Mouse (Mus musculus) heart, adult 2 months (tissue): ENCODE measurements at regions not wholly inside any gene's neighbourhood (a gene's known extent, or its start where the extent isn't known, plus 50 kb on each side); places are given as distances from the start of the nearest gene placed in this dataset.

Source experiments
- DNase-seq, 2 experiments: peaks; one replicate each; pipeline ENCODE4 v3.0.0; 2021
- H3K27ac ChIP-seq: fragments of 200-600 bp; 2 replicates; pipeline ENCODE4 v1.8.1; 2022
- H3K27me3 ChIP-seq: fragments of 200-500 bp; 2 replicates; pipeline ENCODE4 v1.6.1; 2012; ENCODE audit warnings: mild to moderate bottlenecking, low read length, inconsistent platforms, mixed read lengths; ENCODE audit not compliant: control insufficient read depth, insufficient read depth
- H3K36me3 ChIP-seq: fragments of 200-500 bp; 2 replicates; pipeline ENCODE4 v1.6.1; 2012; ENCODE audit warnings: low read length, inconsistent platforms; ENCODE audit not compliant: control insufficient read depth, insufficient read depth
- H3K4me1 ChIP-seq: fragments of 200-500 bp; 2 replicates; pipeline ENCODE4 v1.6.1; 2011; ENCODE audit warnings: low read length; ENCODE audit not compliant: control insufficient read depth, insufficient read depth
- H3K4me3 ChIP-seq: fragments of 200-600 bp; 2 replicates; pipeline ENCODE4 v1.8.1; 2022
- H3K79me2 ChIP-seq: fragments of 200-500 bp; replicated peaks from 2 replicates; pipeline ENCODE4 v1.6.1; 2012; ENCODE audit warnings: mild to moderate bottlenecking, inconsistent platforms, low read length, moderate library complexity, mixed read lengths; ENCODE audit not compliant: control insufficient read depth, insufficient read depth
- H3K9ac ChIP-seq: fragments of 200-500 bp; 2 replicates; pipeline ENCODE4 v1.6.1; 2012; ENCODE audit warnings: low read depth, mild to moderate bottlenecking, control low read depth, inconsistent platforms, low read length, mixed read lengths
- CTCF ChIP-seq: fragments of 200-600 bp; IDR thresholded peaks from 2 replicates; pipeline ENCODE4 v1.8.1; 2022; ENCODE audit warnings: antibody characterized with exemption, mild to moderate bottlenecking, moderate library complexity
- EP300 ChIP-seq: fragments of 200-500 bp; IDR thresholded peaks from 2 replicates; pipeline ENCODE4 v1.6.1; 2011; ENCODE audit warnings: low read depth, low read length, control low read depth; ENCODE audit not compliant: insufficient read depth
- POLR2A ChIP-seq: fragments of 200-500 bp; IDR thresholded peaks from 2 replicates; pipeline ENCODE4 v1.6.1; 2011; ENCODE audit warnings: mild to moderate bottlenecking, low read depth, low read length, control low read depth; ENCODE audit not compliant: insufficient read depth
- WGBS: fragments of 180-500 bp; shearing (Covaris S2); methylation state at CpG from one replicate; pipeline ENCODE4 v1.1.7; 2018; 5-methylcytosine and 5-hydroxymethylcytosine counted together
- intact Hi-C: fragments of 180-260 bp; cut with DNase I; formaldehyde crosslinking; loops from one replicate; pipeline ENCODE4 v1.15.1; 2025

DNA sequence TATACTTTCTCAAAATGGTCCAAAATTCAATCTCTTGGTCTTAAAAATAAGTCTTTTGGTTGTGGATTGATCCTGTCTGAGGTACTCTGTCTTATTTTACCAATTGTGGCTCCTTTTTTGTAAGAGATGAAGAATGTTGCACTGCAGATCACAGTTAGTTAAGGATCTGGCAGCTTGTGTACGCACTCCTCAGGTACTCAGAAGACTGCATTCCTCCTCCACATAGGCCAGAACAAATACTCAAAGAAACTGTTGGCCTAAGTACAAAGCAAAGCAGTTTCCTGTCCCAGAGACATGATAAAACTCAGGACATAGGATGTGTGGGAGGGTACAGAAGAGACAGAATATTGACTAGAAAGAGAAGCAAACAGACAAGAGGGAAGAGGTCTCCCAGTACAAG lies 155.4 kb downstream of the Atp6ap1l start:
- TF ChIP-seq POLR2A (no peak), EP300 (no peak), CTCF (no peak)
- no peaks in the 10 kb centered on the region for H3K36me3 ChIP-seq
- no peak overlapping the region for H3K27ac ChIP-seq
- no peaks in the 10 kb centered on the region for H3K79me2 ChIP-seq
- WGBS = 33% methylated on average over 1 of the region's 1 CpGs
- H3K9ac ChIP-seq = no peak overlapping the region
- no peaks in the 10 kb centered on the region for H3K27me3 ChIP-seq
- peaks cover 2% of the 10 kb centered on the region for H3K4me1 ChIP-seq
- no peak for DNase-seq
- H3K4me3 ChIP-seq = no peak overlapping the region
- intact Hi-C loops = no loop called here

DNA sequence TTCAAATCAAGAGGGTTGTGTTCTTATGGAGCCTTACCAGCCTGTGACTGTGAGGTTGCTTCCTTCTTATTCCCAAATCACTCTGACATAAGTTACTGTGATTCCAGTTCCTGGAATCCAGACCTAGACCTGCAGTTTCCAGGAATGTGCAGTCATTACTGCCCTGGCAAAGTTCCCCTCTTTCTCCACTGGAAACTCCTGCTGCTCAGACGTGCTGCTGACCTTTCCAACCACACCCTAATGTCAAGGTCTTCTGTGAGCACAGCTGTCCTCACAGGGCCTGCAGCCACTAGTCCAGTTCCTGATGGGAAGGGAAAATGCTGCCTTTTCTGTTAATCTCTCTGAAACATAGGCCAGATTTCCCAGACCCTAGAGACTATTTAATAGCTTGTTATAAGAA lies 160.1 kb downstream of the Atp6ap1l start:
- TF ChIP-seq CTCF = no peak
- TF ChIP-seq EP300 = no peak
- no peak for TF ChIP-seq POLR2A
- Histone ChIP-seq H3K9ac (no peak overlapping the region), H3K4me1 (peaks cover 2% of the 10 kb centered on the region), H3K79me2 (no peaks in the 10 kb centered on the region), H3K27ac (no peak overlapping the region; the same call in 1 of the 2 replicates), H3K36me3 (no peaks in the 10 kb centered on the region), H3K4me3 (no peak overlapping the region), H3K27me3 (no peaks in the 10 kb centered on the region)
- intact Hi-C loops = no loop called here
- DNase-seq = peak in 1 of 2 experiments; percentile 12
- 6% methylated on average over 1 of the region's 1 CpGs for WGBS

DNA sequence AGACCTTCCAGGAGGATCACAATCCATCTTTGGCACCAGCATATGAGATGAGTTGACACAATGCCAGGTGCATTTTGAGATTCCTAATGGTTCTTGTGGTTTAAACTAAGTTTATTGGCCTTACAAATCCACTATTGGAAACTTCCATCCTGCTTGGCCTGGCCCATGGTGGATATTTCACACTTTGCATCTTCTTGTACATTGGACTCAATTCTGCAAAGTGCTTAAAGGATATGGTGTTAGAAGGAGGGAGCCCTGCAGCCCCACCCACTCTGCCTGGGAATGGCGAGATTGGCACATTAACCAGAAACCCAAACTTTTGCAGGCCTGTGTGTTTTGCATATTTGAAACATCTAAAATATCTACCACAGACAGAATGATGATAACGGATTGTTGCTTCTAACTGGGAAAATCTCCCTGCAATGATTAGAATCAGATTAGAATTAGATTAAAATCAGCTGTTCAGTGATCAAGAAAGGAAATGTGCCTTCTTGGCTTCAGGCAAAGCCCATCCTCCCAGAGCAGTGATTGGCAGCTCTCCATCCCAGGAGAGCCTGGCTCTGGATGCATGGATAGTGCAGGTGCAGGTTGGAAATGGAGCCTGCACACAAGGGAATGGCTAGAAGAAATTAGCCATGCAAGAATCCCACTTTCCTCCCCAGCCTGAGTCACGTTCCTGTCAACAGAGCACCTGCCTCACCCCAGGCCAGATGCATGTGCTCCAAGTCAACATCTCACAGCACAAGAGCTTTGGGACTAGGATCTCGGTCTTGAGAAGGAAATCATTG lies 162.3 kb downstream of the Atp6ap1l start:
- TF ChIP-seq CTCF = no peak
- TF ChIP-seq EP300 = no peak
- TF ChIP-seq POLR2A = no peak
- peaks cover 2% of the 10 kb centered on the region for H3K4me1 ChIP-seq
- H3K27me3 ChIP-seq = no peaks in the 10 kb centered on the region
- no peak overlapping the region for H3K9ac ChIP-seq
- intact Hi-C loops = no loop called here
- DNase-seq = no peak
- no peak overlapping the region for H3K4me3 ChIP-seq
- WGBS = 80% methylated on average over 4 of the region's 4 CpGs
- H3K79me2 ChIP-seq = no peaks in the 10 kb centered on the region
- no peaks in the 10 kb centered on the region for H3K36me3 ChIP-seq
- H3K27ac ChIP-seq = no peak overlapping the region

DNA sequence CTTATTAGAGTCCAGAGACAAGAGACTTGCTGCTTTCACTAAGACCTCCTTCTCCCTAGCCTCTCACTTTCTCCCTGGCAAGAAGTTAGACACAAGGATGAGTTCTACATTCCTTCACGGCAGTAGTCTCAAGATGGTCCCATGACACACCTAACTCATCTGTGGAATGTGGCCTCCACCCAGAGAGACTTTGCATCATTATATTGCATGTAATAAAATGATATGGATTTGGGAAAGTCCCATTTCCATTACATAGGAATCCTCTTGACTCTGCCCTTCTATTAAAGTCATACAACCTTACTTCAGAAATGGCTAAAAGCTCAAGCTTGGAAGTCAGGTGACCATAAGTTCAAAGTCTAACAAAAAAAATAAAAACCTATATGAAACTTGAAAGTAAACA lies 165.4 kb downstream of the Atp6ap1l start:
- Histone ChIP-seq H3K9ac (no peak overlapping the region), H3K4me3 (no peak overlapping the region), H3K36me3 (no peaks in the 10 kb centered on the region), H3K27ac (no peak overlapping the region), H3K27me3 (no peaks in the 10 kb centered on the region), H3K79me2 (no peaks in the 10 kb centered on the region), H3K4me1 (no peaks in the 10 kb centered on the region)
- intact Hi-C loops = no loop called here
- DNase-seq = no peak
- WGBS = 79% methylated on average over 1 of the region's 1 CpGs
- no peak for TF ChIP-seq POLR2A
- no peak for TF ChIP-seq CTCF

DNA sequence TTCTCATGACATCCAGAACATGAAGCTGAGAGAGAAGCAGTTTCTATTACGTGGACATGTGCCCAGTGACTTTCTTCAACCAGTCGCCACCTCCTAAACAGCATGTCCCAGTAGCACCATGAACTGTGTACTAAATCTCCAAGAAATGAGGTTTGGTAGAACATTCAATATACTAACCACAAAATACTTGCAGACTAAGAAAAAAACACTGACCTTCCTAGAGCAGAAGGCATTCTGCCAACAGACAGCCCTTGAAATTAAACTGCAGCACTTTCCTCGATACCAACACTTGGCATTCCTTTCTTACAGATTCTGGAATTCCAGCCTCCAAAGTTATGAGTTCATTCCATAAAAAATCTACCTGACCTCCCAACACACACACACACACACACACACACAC lies 166.6 kb downstream of the Atp6ap1l start:
- H3K79me2 ChIP-seq = no peaks in the 10 kb centered on the region
- H3K27ac ChIP-seq = no peak overlapping the region
- no peak for DNase-seq
- H3K9ac ChIP-seq = no peak overlapping the region
- TF ChIP-seq CTCF (no peak), POLR2A (no peak), EP300 (no peak)
- H3K27me3 ChIP-seq = no peaks in the 10 kb centered on the region
- no peaks in the 10 kb centered on the region for H3K36me3 ChIP-seq
- 67% methylated on average over 3 of the region's 3 CpGs for WGBS
- intact Hi-C loops = no loop called here
- no peak overlapping the region for H3K4me3 ChIP-seq
- H3K4me1 ChIP-seq = no peaks in the 10 kb centered on the region

DNA sequence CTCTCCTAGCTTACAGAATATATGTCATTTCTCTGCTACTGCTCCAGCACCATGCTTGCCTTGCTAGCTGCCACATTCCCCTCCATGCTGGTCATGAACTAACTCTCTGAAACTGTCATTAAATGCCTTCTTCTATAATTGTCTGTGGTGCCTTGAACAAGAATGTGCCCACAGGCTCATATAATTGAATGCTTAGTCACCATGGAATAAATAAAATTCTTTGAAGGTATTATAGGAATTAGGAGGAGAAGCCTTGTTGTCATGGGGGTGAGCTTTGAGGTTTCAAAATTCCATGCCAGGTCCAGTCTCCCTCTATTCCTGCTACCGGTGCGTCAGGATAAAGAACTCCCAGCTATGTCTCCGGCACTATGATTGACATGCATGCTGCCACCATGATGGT lies 171.9 kb downstream of the Atp6ap1l start:
- Histone ChIP-seq H3K79me2 (no peaks in the 10 kb centered on the region), H3K27me3 (no peaks in the 10 kb centered on the region), H3K4me1 (no peaks in the 10 kb centered on the region), H3K27ac (no peak overlapping the region), H3K4me3 (no peak overlapping the region), H3K36me3 (no peaks in the 10 kb centered on the region), H3K9ac (no peak overlapping the region)
- no peak for DNase-seq
- intact Hi-C loops = no loop called here
- WGBS = 98% methylated on average over 3 of the region's 3 CpGs
- TF ChIP-seq POLR2A (no peak), EP300 (no peak), CTCF (no peak)
